Mouse (Mus musculus): ENCODE measurements at regions not wholly inside any gene's neighbourhood (a gene's known extent, or its start where the extent isn't known, plus 50 kb on each side); places are given as distances from the start of the nearest gene placed in this dataset.

DNA sequence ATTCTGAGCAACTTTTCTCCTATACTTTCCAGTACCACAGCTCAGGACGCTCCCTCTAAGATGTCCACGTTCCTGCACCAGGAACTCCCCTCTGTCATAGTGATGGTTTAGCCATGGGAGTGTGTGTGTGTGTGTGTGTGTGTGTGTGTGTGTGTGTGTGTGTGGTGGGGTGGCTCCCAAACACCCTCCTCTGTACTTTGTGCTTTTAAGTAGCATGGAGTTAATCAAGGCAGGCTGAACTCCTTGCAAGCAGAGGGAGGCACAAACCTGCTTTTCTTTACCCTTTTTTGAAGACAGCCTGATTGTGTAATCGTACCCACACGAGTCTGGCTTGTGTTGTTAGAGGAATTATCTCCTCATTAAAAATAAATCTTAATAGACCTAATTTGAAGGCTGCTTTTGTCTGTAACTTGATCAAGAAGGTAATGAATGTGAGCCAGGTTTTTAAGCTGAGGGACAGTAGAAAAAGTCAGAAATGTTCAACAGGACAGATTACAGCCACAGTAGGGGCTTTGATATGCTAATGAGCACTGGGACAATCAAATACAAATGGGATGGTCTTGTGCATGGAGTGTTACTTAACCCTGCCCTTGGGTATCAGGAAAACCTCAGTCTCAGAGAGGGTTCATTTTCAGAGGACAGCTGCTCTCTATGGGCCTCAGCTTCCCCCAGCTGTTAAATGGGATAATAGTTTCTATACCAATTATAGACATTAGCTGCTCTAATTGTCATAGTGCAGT is 187.8 kb upstream of the Adamts9 start:
- no peak for DNase-seq

GRCm38 (mm10) chr6:93119482-93119881 is 176.2 kb upstream of the Adamts9 start:
- DNase-seq = no peak

DNA sequence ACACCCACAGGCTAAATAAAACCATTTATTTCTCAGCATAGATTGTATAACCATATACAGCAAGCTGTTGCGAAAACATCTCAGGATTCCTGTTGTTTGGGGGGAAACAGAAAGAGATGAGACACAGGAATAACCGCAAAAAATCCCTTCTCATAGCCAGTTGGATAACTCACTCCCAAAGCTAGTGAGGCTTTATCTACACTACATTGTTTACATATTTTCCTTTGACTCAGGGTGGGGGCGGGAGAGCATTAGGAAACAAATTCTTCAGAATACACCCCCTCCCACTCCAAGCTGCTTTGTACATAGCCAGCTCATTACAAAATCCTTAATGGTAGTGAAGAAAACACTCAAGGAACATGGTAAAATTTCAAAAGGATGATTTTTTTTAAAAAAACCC is 170.1 kb upstream of the Adamts9 start:
- DNase-seq = no peak

GRCm38 (mm10) chr6:93094730-93095360 is 151.6 kb upstream of the Adamts9 start:
- no peak for DNase-seq

DNA sequence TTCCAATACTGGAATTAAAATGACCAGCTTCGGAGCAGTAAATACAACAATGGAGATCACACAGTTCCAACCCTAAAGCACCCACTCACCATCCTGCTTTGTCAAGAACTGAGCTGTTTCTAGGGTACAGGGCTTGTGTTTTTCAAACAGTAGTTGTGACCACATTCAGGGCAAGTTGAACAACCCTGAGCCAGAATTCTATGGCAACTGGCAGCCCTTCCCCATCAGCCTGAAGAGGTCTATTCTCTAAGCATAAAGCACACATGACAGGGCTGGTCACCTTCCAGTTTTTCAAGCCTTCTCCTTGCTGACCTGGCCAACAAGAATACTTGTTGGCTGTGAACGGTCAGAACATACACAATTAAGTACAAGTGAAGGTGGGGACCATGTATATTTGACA is 150.5 kb upstream of the Adamts9 start:
- no peak for DNase-seq

- no peak for DNase-seq
Observed at GRCm38 (mm10) chr6:93087329-93087728, 144.0 kb upstream of the Adamts9 start.

- DNase-seq = no peak
Observed at GRCm38 (mm10) chr6:93084286-93084685, 141.0 kb upstream of the Adamts9 start.

DNA sequence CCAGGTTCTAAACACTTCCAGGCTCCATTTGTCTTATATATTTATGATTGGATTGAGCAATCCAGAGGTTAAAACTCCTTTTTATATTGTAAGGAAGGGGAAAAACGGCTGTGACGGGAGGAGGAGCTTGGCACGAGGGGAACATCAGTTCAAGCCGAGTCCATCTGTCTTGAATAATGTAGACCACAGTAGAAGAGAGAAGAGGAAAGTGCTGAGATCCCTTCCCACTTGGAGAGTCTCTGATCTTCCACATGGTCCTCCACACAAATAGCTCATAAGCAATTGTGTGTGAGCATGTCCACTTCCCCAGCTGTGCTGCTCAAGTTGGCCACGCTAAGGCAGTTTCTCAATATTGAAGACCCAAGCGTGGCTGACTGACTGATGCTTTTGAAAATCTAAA is 140.4 kb upstream of the Adamts9 start:
- no peak for DNase-seq

DNA sequence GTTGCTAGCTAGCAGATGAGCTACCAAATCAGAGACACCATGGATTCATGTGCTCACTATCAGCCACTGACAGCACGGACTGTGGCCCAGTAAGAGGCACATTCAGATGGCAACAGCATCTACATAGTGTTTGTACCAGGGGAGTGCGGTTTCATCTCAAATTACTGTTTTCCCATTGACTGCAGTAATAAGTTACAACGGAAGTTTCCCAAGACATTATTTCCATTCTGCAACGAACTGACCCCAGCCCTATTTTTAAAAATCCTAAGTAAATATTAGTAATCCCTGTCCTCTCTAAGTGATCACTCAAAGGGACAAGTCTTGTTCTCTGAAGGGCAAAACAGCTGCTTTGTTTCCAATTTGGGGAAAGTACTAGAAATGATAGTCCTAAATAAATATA is 138.9 kb upstream of the Adamts9 start:
- no peak for DNase-seq

DNA sequence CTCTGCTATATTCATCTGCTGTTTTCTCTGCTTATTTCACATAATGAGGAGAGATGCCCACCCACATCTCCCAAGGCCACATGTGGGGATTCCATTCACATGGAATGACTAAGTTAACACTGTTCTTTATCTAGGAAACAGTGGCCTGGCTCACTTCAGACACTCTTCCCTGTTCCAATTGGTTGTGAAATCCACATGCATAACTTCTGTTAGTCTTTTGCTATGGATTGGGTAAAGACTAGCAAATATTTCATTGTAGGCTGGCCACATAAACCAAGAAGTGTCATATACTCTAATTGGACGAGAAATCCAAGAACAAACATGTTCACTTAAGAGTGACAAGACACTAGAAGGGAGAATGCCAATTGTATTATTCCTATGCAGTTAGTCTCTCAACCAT is 133.4 kb upstream of the Adamts9 start:
- DNase-seq = no peak

DNA sequence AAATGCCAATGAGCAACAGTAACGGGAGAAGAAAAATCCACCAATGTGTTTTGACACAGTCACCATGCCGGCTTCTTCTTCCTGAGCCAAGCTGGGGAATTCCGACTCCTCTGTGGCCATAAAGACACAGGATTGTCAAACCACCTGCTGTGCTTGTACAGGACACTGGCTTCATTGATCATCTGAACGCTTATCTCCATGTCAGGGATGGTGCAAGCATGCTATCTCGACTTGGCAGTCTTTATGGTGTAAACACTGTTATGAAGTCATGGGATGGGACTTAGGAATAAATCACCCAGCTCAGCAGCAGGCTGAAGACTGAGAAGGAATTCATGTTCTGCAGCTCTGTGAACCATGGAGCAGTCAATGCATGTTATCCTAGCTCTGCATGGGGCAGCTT is 132.6 kb upstream of the Adamts9 start:
- DNase-seq = no peak

GRCm38 (mm10) chr6:93075011-93075410 is 131.7 kb upstream of the Adamts9 start:
- no peak for DNase-seq

- DNase-seq = no peak
Observed at GRCm38 (mm10) chr6:93070916-93071315, 127.6 kb upstream of the Adamts9 start.

DNA sequence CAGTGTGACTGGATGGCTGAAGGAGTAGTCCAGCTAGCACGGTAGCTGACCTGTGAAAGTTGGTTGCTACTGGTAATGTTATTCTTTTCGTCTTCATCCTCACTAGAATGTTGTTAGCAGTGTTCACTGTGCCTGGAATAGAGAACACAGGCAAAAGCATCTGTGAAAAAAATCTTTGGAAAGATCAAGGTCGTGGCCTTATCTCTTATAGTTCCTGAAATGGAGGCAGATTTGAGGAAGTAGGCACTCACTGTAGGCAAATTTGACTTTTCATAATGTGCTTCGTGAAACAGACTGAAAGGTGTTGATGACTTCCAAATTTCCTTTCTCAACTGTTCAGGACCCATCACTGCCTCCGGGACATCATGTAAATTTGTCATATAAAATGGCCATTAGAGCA is 124.5 kb upstream of the Adamts9 start:
- DNase-seq = no peak

DNA sequence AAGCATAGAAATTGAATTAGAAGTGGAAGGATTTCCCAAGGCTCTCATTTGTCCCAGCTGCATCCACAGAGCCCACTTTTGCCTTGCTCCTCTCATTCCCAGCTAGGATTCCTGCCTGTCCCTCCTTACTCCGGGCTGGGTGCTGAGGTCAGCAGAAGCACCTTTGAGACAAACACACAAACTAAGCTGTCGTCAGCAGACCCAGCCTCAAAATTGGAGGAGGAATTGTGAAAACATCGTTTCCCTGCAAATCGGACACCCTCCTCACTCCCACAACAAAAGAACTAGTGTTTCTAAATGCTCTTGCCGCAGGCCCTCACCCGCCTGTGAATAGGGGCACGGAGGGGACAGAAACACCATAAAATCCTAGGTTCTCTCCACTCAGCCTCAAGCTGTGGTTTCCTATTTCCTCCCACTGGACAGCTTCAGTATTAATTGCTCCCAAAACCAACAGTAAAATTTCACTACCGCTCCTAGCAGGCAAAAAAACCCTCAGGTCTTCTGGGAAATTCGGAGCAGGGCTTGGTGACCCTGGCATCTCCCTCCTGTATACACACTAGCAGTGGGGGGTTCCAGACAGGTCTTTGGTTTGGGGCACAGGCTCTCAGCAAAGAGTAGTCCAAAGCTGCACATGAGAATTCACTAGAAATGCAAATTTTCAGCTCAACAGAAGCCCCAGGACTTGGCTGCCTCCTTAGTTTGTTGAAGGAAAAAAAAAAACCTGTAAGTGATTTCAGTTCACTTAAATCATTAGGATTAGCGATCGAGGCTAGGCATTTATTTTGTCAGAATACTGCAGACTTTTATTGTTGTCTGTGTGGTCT is 123.5 kb upstream of the Adamts9 start:
- DNase-seq = no peak

DNA sequence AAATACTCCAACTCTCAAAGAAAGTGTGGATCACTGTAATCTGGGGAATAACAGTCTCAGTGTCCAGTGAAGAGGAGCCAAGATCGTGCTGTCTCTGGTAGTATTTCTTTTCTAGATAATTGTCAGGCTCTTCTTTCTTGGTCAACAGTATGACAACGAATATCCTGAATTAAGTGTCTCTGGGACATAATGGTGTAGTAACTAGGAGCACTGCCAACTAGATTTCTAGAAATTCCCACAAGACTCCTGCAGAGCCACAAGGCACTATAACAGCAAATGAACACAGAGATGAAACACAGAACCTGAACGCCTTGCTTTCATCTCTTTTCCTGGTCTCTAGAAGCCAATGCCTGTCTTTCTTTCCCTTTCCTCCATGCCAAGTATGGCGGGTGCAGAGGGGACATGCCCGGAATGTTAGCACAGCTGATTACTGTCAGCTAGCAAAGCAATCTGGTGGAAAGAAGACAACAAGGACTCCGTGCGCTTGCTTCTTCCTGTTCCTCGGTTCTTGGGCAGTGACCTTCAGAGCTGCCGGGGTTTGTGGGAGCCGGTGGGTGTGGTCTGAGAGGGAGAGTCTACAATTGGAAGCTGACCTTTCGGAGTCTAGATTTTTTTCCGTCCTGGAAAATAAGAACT is 122.7 kb upstream of the Adamts9 start:
- peak; percentile 64 for DNase-seq

DNA sequence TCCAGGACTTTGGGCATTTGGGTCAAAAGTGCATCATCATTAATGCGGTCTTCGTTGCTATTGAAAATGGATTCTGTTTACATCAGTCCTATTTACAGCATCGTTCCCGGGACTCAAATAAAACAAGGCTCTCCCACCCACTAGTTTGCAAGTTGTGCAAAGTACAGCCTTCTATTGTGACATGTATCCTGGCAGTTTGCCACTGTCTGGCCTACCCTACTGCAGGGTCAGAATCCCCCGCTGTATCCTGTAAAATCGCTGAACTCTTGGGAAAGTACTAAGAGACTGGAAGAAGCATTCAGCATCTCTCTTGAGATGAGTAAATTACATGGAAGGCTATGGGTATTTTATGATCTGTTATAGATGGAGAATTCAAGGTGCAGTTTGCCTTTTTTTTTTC is 122.1 kb upstream of the Adamts9 start:
- no peak for DNase-seq

GRCm38 (mm10) chr6:93064366-93064765 is 121.1 kb upstream of the Adamts9 start:
- DNase-seq = no peak

GRCm38 (mm10) chr6:93061741-93062140 is 118.4 kb upstream of the Adamts9 start:
- DNase-seq = no peak

DNA sequence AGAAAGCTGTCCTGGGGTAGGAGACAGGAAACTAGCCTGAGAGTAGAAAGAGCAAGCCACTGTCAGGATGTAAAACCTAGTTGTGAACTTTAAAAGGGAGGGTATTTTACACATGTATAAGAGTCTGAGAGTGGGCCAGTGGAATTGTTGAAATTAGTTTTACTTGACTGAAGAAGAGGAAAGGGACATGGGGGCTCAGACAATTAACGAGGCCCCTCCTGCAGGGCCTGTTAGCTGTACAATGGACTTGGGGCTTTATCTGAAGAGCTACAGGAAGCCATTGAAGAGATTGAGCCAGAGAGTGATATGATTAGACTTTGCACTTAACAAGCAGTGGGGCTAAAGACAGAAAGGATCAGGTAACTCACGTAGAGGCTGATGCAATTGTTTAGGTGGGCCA is 102.2 kb upstream of the Adamts9 start:
- no peak for DNase-seq

- DNase-seq = no peak
Observed at GRCm38 (mm10) chr6:93041041-93041440, 97.7 kb upstream of the Adamts9 start.

- no peak for DNase-seq
Observed at GRCm38 (mm10) chr6:93031812-93032330, 88.6 kb upstream of the Adamts9 start.
